Mouse (Mus musculus) limb, embryonic 13.5 days (tissue): ENCODE results near the gene Tsen54. TPM values are rescaled to one million over a fixed set of nuclear protein-coding genes. Genes with fewer than 3 reads are reported as not detected.

Source experiments
- ATAC-seq: fragments of 200-750 bp; cut with Nextera tagmentation; 2 replicates; pipeline ENCODE4 v1.8.0; 2017; ENCODE audit warnings: low read depth, moderate number of reproducible peaks, moderate TSS enrichment; ENCODE audit not compliant: low FRiP score
- H3K27ac ChIP-seq: fragments of 300-500 bp; sonication (generic); 2 replicates; pipeline ENCODE4 v1.5.1; 2015; ENCODE audit warnings: inconsistent platforms, mild to moderate bottlenecking, moderate library complexity
- H3K27me3 ChIP-seq: fragments of 300-500 bp; sonication (generic); 2 replicates; pipeline ENCODE4 v1.6.1; 2015; ENCODE audit warnings: mild to moderate bottlenecking, inconsistent platforms
- H3K36me3 ChIP-seq: fragments of 300-500 bp; sonication (generic); 2 replicates; pipeline ENCODE4 v1.6.1; 2015; ENCODE audit warnings: inconsistent platforms, mild to moderate bottlenecking, moderate library complexity
- H3K4me1 ChIP-seq: fragments of 300-500 bp; sonication (generic); 2 replicates; pipeline ENCODE4 v1.6.1; 2015; ENCODE audit warnings: inconsistent platforms
- H3K4me2 ChIP-seq: fragments of 300-500 bp; sonication (generic); replicated peaks from 2 replicates; pipeline ENCODE4 v1.6.1; 2015; ENCODE audit warnings: inconsistent platforms, mild to moderate bottlenecking, moderate library complexity
- H3K4me3 ChIP-seq: fragments of 300-500 bp; sonication (generic); 2 replicates; pipeline ENCODE4 v1.5.1; 2015; ENCODE audit warnings: moderate library complexity, mild to moderate bottlenecking, inconsistent platforms
- H3K9ac ChIP-seq: fragments of 300-500 bp; sonication (generic); 2 replicates; pipeline ENCODE4 v1.6.1; 2015; ENCODE audit warnings: mild to moderate bottlenecking, inconsistent platforms
- H3K9me3 ChIP-seq: fragments of 300-500 bp; sonication (generic); 2 replicates; pipeline ENCODE4 v1.6.1; 2016; ENCODE audit warnings: inconsistent platforms
- WGBS: fragments of 180-500 bp; shearing (Covaris S2); methylation state at CpG from one replicate; pipeline ENCODE4 v1.1.7; 2015; 5-methylcytosine and 5-hydroxymethylcytosine counted together
- polyA plus RNA-seq: library from polyadenylated mRNA; unstranded; fragments of >200 nt; fragmentation: Nextera tagmentation; extraction: Ambion mirVana; gene quantifications from 2 replicates; pipeline ENCODE4 v1.2.1, GENCODE M21; 2015

Gene Tsen54
- polyA plus RNA-seq, 1 experiment from 2014 or later = 33.8 TPM

DNA sequence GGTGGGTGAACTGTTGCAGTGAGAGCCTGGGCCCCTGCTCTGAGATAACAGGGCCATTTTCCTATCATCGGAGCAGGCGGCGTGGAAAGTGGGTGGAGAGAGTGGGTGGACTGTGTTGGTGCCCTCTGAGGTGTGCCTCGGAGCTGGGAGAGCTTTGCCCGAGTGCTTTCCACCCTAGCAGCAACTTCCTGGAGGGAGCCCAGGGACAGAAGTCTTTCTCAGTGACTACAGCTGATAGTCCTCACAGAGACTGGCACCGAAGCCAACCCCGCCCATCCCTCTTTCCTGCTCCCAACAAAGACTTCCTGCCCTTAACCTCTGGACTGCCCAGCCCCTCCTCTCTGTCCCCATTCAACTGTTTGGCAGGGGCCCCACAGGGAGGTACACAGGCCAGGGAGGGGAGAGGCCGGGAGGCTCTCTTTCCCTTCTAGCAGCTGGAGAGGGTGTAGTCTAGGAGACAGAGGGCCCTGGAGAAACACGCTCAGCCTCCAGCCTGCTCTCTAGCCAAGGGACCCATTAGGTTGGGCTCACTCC, 35.4 kb upstream of the Tsen54 start:
- Histone ChIP-seq H3K36me3 (peaks cover 27% of the 10 kb centered on the region), H3K9me3 (no peaks in the 10 kb centered on the region), H3K4me1 (peaks cover 50% of the 10 kb centered on the region), H3K27ac (peak overlapping the region; percentile 52), H3K4me2 (0 out of 2 replicates have a peak overlapping the region, but pooled peaks have one; percentile 7), H3K27me3 (no peaks in the 10 kb centered on the region), H3K4me3 (no peak overlapping the region), H3K9ac (peak overlapping the region; percentile 31)
- WGBS = 34% methylated on average over 9 of the region's 9 CpGs
- peak; percentile 48; the same call in 1 of the 2 replicates for ATAC-seq

DNA sequence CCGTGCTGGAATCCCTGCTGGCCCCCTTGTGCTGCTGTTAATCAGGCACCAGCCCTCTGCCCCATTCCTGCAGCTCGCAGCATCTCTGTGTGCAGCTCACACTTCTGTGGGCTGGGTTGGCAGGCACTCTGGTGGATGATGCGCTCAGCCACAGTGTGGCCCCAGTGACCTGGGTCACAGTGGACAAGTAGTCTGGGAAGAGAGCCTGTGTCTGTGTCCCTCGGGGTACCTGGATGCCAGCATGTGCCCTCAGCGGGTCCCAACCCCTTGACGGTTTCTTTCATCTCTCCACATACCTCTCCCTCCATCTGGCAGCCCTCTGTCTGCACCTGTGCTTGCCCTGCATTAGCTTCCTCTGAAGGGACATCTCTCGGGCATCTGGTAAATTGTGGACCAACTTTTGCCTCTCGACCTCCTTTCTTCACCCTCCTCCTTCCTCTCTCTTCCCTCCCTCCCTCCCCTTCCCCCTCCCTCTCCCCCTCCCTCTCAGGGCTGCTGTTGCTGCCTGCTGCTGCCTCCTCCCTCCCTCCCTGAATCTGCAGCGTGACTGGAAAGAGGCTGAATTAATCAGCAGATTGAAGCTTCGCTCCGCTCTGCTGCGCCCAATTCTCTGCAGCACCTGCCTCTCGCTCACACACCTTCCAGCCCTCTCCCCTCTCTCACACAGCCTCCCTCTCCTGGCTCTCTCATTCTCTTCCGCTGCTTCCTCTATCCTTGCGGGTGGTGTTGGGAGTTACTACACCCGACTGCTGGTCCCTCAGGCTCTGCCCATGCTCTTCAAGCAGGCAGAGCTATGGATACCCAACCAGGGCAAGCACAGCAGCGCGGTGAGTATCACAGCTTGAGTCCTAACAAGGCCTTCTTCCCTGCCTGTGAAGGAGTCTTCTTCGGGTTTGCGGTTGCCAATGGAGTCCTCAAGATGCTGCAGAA, 34.1 kb upstream of the Tsen54 start:
- Histone ChIP-seq H3K4me1 (peaks cover 42% of the 10 kb centered on the region), H3K4me3 (no peak overlapping the region), H3K9ac (0 out of 2 replicates have a peak overlapping the region, but pooled peaks have one; percentile 43), H3K9me3 (no peaks in the 10 kb centered on the region), H3K27me3 (no peaks in the 10 kb centered on the region), H3K4me2 (0 out of 2 replicates have a peak overlapping the region, but pooled peaks have one; percentile 7), H3K27ac (peak overlapping the region; percentile 22; the same call in 1 of the 2 replicates), H3K36me3 (peaks cover 29% of the 10 kb centered on the region)
- 23% methylated on average over 20 of the region's 20 CpGs for WGBS
- no peak for ATAC-seq

DNA sequence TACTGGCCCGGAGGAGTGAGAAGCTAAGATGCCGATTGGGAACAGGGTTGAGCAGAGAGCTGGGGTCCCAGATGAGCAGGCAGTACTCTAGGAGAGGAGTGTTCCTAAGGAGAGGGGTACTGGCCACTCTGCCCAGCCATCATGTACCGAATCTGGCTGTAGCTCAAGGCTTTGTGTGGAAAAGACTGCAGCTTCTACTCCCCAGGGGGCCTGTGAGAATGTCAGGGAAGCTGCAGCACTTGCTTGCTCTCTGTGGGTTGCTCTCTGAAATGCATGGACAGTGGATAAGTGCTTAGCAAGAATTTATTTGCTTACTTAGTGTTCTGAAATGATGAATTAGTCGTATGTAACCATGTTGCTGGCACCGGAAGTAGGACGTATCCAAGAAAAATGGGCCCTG, 28.1 kb upstream of the Tsen54 start:
- ATAC-seq = no peak
- H3K36me3 ChIP-seq = peaks cover 67% of the 10 kb centered on the region
- no peak overlapping the region; the same call in 1 of the 2 replicates for H3K9ac ChIP-seq
- peaks cover 6% of the 10 kb centered on the region; the same call in 1 of the 2 replicates for H3K4me1 ChIP-seq
- no peaks in the 10 kb centered on the region for H3K9me3 ChIP-seq
- no peak overlapping the region for H3K4me3 ChIP-seq
- 82% methylated on average over 6 of the region's 6 CpGs for WGBS
- H3K4me2 ChIP-seq = no peak overlapping the region
- H3K27ac ChIP-seq = no peak overlapping the region
- H3K27me3 ChIP-seq = no peaks in the 10 kb centered on the region

DNA sequence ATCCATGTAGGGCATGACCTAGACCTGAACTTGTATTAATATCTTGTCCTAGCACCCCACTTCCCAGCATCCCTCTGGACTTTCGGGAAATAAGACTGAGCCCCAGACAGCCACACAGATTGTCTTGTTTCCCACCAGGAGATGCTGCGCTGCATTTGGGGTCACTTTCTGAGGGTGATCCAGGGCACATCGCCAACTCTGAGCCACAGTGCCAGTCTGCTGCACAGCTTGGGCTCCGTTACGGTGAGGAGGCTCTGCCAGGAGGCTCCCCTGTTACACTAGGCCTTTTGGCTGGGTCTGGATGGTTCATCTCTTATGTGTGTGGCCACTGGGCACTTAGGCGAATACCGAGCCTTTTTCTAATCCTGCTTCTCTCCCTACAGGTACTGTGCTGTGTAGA, 24.7 kb upstream of the Tsen54 start:
- H3K4me2 ChIP-seq = no peak overlapping the region
- no peak for ATAC-seq
- no peak overlapping the region for H3K4me3 ChIP-seq
- no peaks in the 10 kb centered on the region for H3K9me3 ChIP-seq
- no peaks in the 10 kb centered on the region for H3K4me1 ChIP-seq
- no peak overlapping the region for H3K27ac ChIP-seq
- peaks cover 92% of the 10 kb centered on the region for H3K36me3 ChIP-seq
- WGBS = 93% methylated on average over 7 of the region's 7 CpGs
- no peak overlapping the region for H3K9ac ChIP-seq
- H3K27me3 ChIP-seq = no peaks in the 10 kb centered on the region

DNA sequence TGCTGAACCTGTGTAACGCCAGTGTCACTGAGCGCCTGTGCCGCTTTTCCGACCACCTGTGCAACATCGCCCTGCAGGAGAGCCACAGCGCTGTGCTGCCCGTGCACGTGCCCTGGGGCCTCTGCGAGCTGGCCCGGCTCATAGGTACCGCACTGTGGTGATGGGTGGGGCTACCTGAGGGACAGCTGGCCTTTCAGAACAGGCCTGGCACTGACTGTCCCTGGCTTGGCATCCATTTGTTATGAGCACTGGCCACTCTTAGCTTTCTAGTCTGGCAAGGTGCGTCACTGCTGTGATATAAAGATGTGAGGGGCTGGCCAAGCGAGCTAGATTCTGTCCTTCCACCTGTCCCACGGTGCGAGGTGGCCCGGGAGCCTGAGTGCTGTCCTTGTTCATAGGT, 22.6 kb upstream of the Tsen54 start:
- H3K27me3 ChIP-seq = no peaks in the 10 kb centered on the region
- no peaks in the 10 kb centered on the region for H3K9me3 ChIP-seq
- no peak overlapping the region for H3K4me2 ChIP-seq
- H3K4me3 ChIP-seq = no peak overlapping the region
- no peaks in the 10 kb centered on the region for H3K4me1 ChIP-seq
- no peak for ATAC-seq
- H3K9ac ChIP-seq = no peak overlapping the region
- WGBS = 94% methylated on average over 16 of the region's 16 CpGs
- peaks cover 97% of the 10 kb centered on the region for H3K36me3 ChIP-seq
- H3K27ac ChIP-seq = no peak overlapping the region

DNA sequence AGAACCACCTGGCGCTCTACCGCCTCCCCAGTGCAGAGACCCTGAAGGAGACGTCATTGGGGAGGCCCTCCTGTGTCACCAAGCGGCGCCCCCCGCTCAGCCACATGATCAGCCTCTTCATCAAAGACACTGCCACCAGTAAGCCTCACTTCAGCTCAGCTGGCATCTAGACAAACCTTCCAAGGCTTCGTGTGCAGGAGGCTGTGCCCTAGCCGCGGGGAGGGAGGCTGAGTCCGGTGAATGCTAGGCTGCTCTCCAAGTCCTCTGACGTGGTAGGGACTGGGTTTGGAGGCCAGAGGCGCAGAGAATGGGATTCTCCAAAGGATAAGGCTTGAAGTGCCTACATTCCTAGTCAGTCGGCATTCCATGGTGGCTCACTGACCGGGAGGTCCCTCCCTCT, 22.2 kb upstream of the Tsen54 start:
- Histone ChIP-seq H3K9me3 (no peaks in the 10 kb centered on the region), H3K4me2 (no peak overlapping the region), H3K36me3 (peaks cover 97% of the 10 kb centered on the region), H3K27me3 (no peaks in the 10 kb centered on the region), H3K4me1 (no peaks in the 10 kb centered on the region), H3K9ac (no peak overlapping the region), H3K4me3 (no peak overlapping the region), H3K27ac (no peak overlapping the region)
- WGBS = 89% methylated on average over 14 of the region's 14 CpGs
- no peak for ATAC-seq

DNA sequence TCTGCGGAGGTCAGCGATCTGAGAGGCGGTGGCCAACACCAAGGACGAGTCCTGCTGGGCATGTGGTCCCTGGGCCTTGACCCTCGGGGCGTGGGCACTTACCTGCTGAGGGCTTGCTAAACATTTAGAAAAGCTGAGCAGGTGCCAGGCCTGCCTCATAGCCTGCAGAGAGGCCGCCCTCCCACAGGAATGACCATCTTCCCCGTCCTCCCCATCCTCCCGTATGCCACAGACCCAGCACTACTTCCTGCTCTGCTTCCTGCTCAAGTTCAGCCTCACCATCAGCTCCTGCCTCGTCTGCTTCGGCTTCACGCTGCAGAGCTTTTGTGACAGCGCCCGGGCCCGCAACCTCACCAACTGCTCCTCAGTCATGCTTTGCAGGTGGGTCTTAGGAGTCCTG, 17.6 kb upstream of the Tsen54 start:
- no peak overlapping the region; the same call in 1 of the 2 replicates for H3K27ac ChIP-seq
- WGBS = 86% methylated on average over 15 of the region's 15 CpGs

DNA sequence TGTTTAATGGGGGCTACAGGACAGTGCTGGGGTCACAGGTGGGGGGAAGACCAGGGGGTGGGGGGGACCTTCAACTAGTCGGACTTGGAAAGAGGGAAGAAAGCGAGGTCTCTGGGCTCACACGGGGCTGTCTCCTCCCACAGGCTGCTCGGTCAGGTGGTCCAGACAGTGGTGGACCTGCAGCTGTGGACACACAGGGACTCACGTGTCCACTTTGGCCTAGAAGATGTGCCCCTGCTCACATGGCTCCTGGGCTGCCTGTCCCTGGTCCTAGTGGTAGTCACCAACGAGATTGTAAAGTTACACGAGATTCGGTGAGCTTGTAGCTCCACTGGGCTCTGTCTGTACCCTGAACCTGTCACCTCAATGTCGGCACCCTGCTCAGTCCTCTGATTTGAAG, 16.9 kb upstream of the Tsen54 start:
- Histone ChIP-seq H3K9ac (no peak overlapping the region), H3K4me3 (no peak overlapping the region), H3K4me2 (no peak overlapping the region), H3K27ac (no peak overlapping the region), H3K36me3 (peaks cover 99% of the 10 kb centered on the region), H3K9me3 (no peaks in the 10 kb centered on the region), H3K27me3 (no peaks in the 10 kb centered on the region), H3K4me1 (no peaks in the 10 kb centered on the region)
- no peak for ATAC-seq
- 85% methylated on average over 9 of the region's 9 CpGs for WGBS

More for the DNA sequence above, 17.6 kb upstream of the Tsen54 start:
- no peaks in the 10 kb centered on the region for H3K27me3 ChIP-seq
- no peak overlapping the region for H3K9ac ChIP-seq
- ATAC-seq = no peak
- H3K4me3 ChIP-seq = no peak overlapping the region
- H3K4me1 ChIP-seq = no peaks in the 10 kb centered on the region
- H3K4me2 ChIP-seq = no peak overlapping the region
- no peaks in the 10 kb centered on the region for H3K9me3 ChIP-seq
- peaks cover 99% of the 10 kb centered on the region for H3K36me3 ChIP-seq

DNA sequence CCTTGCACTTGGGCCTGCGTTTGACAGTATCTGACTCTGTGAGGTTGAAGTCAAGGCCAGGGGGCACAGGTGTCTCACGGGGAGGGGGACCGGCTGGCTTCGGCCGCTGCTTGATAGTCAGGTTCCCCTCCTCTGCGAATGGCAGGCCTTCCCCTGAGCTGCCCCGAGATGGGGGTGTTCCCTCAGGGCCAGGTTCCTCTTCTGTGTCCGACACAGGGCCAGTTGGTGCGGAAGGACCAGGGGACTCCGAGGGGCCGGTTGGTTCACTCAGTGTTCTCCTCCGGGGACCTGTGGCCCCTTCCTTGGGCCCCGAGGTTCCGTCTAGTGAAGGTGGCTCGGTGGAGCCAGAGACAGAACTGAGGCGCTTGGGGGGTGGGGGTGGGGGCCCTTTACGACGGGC, 13.5 kb upstream of the Tsen54 start:
- ATAC-seq = no peak
- no peak overlapping the region for H3K4me3 ChIP-seq
- H3K27me3 ChIP-seq = no peaks in the 10 kb centered on the region
- no peaks in the 10 kb centered on the region for H3K9me3 ChIP-seq
- H3K4me2 ChIP-seq = no peak overlapping the region
- H3K4me1 ChIP-seq = no peaks in the 10 kb centered on the region
- WGBS = 88% methylated on average over 18 of the region's 18 CpGs
- no peak overlapping the region for H3K27ac ChIP-seq
- no peak overlapping the region for H3K9ac ChIP-seq
- H3K36me3 ChIP-seq = peaks cover 95% of the 10 kb centered on the region

DNA sequence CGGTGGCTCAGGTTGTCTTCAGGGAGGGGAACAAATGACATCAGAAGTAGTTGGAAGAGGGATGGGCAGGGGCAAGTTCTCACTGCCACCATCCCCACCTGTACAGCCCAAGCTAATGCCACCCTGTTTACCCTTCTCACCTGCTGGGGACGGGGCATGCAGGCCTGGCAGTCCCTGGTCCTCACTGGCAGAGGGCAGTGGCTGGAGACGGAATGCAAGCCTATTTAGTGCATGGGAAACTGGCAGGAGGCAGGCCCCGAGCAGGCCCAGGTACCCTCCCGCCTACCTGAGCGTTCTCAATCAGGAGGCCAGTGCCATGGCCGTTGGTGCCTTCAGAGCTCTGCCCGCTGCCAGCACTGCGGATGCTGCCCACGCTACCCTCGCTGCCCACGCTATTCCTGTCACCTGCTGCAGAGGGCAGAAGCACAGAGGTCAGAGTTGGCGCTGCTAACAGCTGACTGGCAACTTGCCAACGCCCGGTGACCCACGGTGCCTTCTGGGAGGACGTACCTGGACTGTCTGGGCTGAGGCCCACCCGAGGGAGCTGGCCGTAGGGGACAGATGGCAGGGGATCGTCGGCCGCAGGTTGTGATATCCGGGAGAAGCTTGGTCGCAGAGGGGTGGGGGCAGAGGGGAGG, 11.3 kb upstream of the Tsen54 start:
- Histone ChIP-seq H3K36me3 (peaks cover 94% of the 10 kb centered on the region), H3K4me2 (no peak overlapping the region), H3K9me3 (no peaks in the 10 kb centered on the region), H3K27ac (no peak overlapping the region), H3K27me3 (no peaks in the 10 kb centered on the region), H3K4me1 (peaks cover 12% of the 10 kb centered on the region), H3K9ac (no peak overlapping the region), H3K4me3 (no peak overlapping the region)
- ATAC-seq = no peak
- WGBS = 91% methylated on average over 24 of the region's 24 CpGs

DNA sequence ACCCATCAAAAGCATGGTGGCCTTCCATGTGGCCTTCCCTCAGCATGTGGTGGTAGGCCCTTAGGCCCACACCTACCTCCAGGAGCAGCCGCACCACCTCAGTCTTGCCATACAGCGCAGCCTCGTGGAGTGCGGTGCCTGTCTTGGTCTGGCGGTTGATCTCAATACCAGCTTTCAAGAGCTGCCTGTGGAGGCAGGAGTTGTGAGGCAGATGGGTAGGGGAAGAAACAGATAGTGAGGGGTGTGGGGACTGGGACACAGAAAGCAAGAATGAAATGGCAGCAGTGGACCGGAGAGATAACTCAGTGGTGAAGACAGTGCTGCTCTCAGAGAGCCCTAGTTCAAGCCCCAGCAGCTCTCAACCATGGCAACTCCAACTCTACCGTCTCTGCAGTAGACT, 9.5 kb upstream of the Tsen54 start:
- Histone ChIP-seq H3K27ac (no peak overlapping the region), H3K4me2 (no peak overlapping the region), H3K36me3 (peaks cover 84% of the 10 kb centered on the region), H3K9me3 (no peaks in the 10 kb centered on the region), H3K4me1 (peaks cover 31% of the 10 kb centered on the region), H3K4me3 (no peak overlapping the region), H3K27me3 (no peaks in the 10 kb centered on the region), H3K9ac (no peak overlapping the region)
- WGBS = 94% methylated on average over 7 of the region's 7 CpGs
- ATAC-seq = no peak

DNA sequence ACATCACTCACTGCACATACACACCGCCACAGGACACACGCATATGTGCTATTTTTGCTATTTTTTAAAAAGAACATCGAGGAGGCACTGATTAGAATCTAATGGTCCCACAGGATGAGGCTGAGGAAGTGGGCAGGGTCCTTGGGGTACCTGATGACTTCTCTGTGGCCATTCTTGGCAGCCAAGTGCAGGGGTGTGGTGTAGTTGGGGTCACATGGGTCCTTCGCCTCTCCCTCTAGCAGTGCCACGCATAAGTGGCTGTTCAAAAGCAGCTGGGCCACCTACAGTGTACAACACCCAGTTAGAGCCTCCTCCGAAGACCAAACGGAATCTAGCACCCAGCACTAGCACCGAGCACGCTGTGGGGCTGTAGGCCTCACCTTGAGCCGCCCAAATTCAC, 8.4 kb upstream of the Tsen54 start:
- Histone ChIP-seq H3K4me2 (no peak overlapping the region), H3K4me3 (no peak overlapping the region), H3K36me3 (peaks cover 84% of the 10 kb centered on the region), H3K9ac (no peak overlapping the region), H3K27ac (no peak overlapping the region), H3K9me3 (no peaks in the 10 kb centered on the region), H3K27me3 (no peaks in the 10 kb centered on the region), H3K4me1 (peaks cover 42% of the 10 kb centered on the region)
- ATAC-seq = no peak
- WGBS = 91% methylated on average over 10 of the region's 10 CpGs
